Mouse (Mus musculus) hindbrain, embryonic 15.5 days (tissue): ENCODE measurements at regions not wholly inside any gene's neighbourhood (a gene's known extent, or its start where the extent isn't known, plus 50 kb on each side); places are given as distances from the start of the nearest gene placed in this dataset.

ENCODE experiments used
- ATAC-seq: fragments of 200-750 bp; cut with Nextera tagmentation; 2 replicates; pipeline ENCODE4 v1.8.0; 2017; ENCODE audit warnings: low read depth, moderate number of reproducible peaks, moderate TSS enrichment; ENCODE audit not compliant: low FRiP score
- H3K27ac ChIP-seq: fragments of 300-500 bp; sonication (generic); replicated peaks from 2 replicates; pipeline ENCODE4 v1.5.1; 2015; ENCODE audit warnings: mild to moderate bottlenecking, inconsistent platforms
- H3K27me3 ChIP-seq: fragments of 300-500 bp; sonication (generic); 2 replicates; pipeline ENCODE4 v1.6.1; 2015; ENCODE audit warnings: control low read depth, inconsistent platforms
- H3K36me3 ChIP-seq: fragments of 300-500 bp; sonication (generic); 2 replicates; pipeline ENCODE4 v1.6.1; 2015; ENCODE audit warnings: control low read depth, inconsistent platforms
- H3K4me1 ChIP-seq: fragments of 300-500 bp; sonication (generic); replicated peaks from 2 replicates; pipeline ENCODE4 v1.6.1; 2015; ENCODE audit warnings: control low read depth, inconsistent platforms
- H3K4me2 ChIP-seq: fragments of 300-500 bp; sonication (generic); 2 replicates; pipeline ENCODE4 v1.6.1; 2015; ENCODE audit warnings: moderate library complexity, mild to moderate bottlenecking, inconsistent platforms
- H3K4me3 ChIP-seq: fragments of 300-500 bp; sonication (generic); 2 replicates; pipeline ENCODE4 v1.5.1; 2015; ENCODE audit warnings: mild to moderate bottlenecking, inconsistent platforms
- H3K9ac ChIP-seq: fragments of 300-500 bp; sonication (generic); 2 replicates; pipeline ENCODE4 v1.6.1; 2015; ENCODE audit warnings: inconsistent platforms
- H3K9me3 ChIP-seq: fragments of 300-500 bp; sonication (generic); 2 replicates; pipeline ENCODE4 v1.6.1; 2016; ENCODE audit warnings: control low read depth, inconsistent platforms
- WGBS: fragments of 180-500 bp; shearing (Covaris S2); methylation state at CpG from one replicate; pipeline ENCODE4 v1.1.7; 2015; 5-methylcytosine and 5-hydroxymethylcytosine counted together

DNA sequence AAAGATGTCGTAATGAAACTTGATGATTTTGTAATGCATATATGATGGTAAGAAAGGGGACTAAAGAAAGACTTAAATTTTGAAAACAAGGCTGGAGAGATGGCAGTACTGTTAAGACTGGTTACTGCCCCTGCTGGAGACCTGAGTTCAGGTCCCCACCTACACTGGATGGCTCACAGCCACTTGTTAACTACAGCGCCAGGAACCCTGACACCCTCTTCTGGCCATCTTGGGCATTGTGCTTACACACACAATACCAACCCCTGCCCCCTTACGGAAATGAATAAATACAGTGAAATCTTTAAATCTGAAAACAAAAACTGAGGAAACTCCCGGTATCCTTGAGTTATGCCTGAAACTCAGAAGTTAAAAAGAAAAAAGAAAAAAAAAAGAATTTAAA lies 131.7 kb upstream of the Dynlrb2 start:
- WGBS = 88% methylated on average over 4 of the region's 4 CpGs
- ATAC-seq = no peak
- Histone ChIP-seq H3K36me3 (no peaks in the 10 kb centered on the region), H3K4me3 (no peak overlapping the region), H3K9me3 (no peaks in the 10 kb centered on the region), H3K4me1 (no peaks in the 10 kb centered on the region), H3K27ac (no peak overlapping the region), H3K27me3 (0 out of 2 replicates have a peak, but pooled peaks cover 3% of the 10 kb centered on the region), H3K4me2 (no peak overlapping the region), H3K9ac (no peak overlapping the region)

DNA sequence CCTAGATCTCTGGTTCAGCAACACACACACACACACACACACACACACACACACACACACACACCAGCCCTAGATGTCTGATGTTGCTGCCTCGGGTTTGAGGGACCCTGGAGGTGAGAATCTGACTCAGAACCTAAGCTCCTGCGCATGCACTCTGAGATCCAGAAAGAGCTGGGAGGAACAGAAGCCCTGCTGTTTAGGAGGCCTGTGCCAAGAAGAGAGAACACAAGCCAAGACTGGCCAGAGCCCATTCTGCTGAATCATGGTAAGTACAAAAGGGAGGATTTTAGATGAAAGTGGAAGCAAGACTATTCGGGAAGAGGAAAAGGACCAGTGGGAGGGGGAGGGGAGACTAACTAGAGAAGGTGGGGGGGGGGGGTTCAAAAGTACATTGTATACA lies 132.2 kb upstream of the Dynlrb2 start:
- WGBS = 33% methylated on average over 3 of the region's 3 CpGs
- Histone ChIP-seq H3K27me3 (0 out of 2 replicates have a peak, but pooled peaks cover 3% of the 10 kb centered on the region), H3K36me3 (no peaks in the 10 kb centered on the region), H3K9me3 (no peaks in the 10 kb centered on the region), H3K4me2 (no peak overlapping the region), H3K27ac (no peak overlapping the region), H3K4me1 (no peaks in the 10 kb centered on the region), H3K4me3 (no peak overlapping the region), H3K9ac (no peak overlapping the region)
- ATAC-seq = no peak

DNA sequence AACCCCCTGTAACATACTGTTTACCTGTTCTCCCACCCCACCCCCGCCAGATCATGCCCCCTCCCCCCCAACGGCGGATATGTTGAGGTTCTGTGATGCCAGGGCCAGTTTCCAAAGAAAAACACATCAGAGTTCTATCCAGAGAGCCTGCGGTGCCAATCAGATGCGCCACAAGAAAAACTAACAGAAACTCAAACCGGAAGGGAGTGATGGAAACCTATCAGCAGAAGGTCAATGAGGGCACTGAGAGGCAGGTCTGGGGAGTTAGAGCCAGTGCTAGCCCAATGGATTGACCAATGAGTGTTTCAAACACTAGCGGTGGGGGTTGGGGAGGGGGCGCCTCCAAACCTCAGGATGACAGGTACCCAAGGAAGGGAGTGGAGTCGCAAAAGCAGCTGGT lies 132.7 kb upstream of the Dynlrb2 start:
- 83% methylated on average over 9 of the region's 9 CpGs for WGBS

DNA sequence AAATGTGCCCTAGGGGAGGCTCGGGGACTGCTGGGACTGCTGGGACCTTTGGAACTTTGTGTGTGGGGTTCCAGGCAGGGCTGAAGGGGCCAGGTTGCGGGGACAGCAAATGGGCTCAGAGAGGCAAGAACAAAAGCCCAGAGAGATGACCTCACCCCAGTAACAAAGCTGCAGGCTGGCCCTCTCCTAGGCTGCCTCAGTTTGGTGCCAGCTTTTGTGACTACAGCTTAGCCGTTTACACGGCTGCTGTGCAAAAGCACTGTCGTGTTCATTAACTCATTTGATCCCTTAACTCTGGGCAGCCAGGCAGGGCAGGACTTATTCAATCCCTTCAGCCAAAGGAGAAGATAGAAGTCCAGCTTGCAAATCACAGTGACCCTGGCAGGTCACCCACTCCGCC lies 137.3 kb upstream of the Dynlrb2 start:
- H3K4me2 ChIP-seq = no peak overlapping the region
- no peak for ATAC-seq
- H3K9ac ChIP-seq = no peak overlapping the region
- no peaks in the 10 kb centered on the region for H3K36me3 ChIP-seq
- no peaks in the 10 kb centered on the region for H3K9me3 ChIP-seq
- H3K27ac ChIP-seq = no peak overlapping the region
- H3K27me3 ChIP-seq = no peaks in the 10 kb centered on the region
- H3K4me3 ChIP-seq = no peak overlapping the region
- H3K4me1 ChIP-seq = no peaks in the 10 kb centered on the region
- 26% methylated on average over 6 of the region's 6 CpGs for whole genome bisulfite sequencing

More for the DNA sequence above, 132.7 kb upstream of the Dynlrb2 start:
- no peaks in the 10 kb centered on the region for H3K4me1 ChIP-seq
- no peak overlapping the region for H3K4me2 ChIP-seq
- H3K27ac ChIP-seq = no peak overlapping the region
- H3K9me3 ChIP-seq = no peaks in the 10 kb centered on the region
- no peak for ATAC-seq
- H3K36me3 ChIP-seq = no peaks in the 10 kb centered on the region
- no peak overlapping the region for H3K4me3 ChIP-seq
- H3K27me3 ChIP-seq = 0 out of 2 replicates have a peak, but pooled peaks cover 3% of the 10 kb centered on the region
- no peak overlapping the region for H3K9ac ChIP-seq

DNA sequence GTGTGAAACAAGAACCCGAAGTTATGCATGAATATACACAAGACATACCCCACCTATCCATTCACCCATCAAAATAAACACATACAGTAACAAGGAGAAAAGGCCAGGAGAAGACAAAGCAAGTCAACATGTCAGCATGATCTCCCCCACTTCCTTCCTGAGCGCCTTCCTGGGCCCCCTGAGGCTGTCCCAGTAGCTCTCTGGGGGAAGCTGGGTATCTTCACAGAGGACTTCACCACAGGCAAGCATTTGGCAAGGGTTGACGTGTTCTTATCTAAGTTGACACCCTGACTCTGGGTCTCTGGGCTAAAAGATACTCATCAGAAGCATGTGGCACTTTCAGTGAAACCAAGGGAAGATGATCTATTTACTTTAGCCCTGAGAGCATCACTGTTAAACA lies 138.1 kb upstream of the Dynlrb2 start:
- H3K4me3 ChIP-seq = no peak overlapping the region
- no peak overlapping the region for H3K4me2 ChIP-seq
- no peaks in the 10 kb centered on the region for H3K36me3 ChIP-seq
- no peaks in the 10 kb centered on the region for H3K4me1 ChIP-seq
- 89% methylated on average over 3 of the region's 3 CpGs for WGBS
- ATAC-seq = no peak
- H3K9ac ChIP-seq = no peak overlapping the region
- H3K27ac ChIP-seq = no peak overlapping the region
- H3K9me3 ChIP-seq = no peaks in the 10 kb centered on the region
- no peaks in the 10 kb centered on the region for H3K27me3 ChIP-seq

DNA sequence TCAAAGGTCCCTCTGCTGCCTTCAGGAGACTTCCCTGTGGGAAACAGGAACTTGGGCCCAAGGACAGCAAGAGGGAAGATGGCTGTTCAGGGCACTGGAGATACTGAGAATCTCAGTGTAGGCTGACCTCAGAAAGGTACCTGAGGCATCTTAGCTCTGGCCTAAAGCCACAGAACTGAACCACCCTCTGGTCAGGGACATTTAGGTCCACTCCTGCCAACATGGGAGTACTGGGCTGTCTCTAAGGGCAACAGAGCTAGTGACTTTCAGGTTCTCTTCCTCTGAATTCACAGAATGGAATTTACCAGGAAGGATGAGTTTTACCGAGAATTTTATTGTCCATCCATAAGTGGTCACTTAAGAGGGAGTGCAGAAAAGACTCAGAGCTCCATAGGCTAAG lies 140.0 kb upstream of the Dynlrb2 start:
- WGBS = 94% methylated on average over 1 of the region's 1 CpGs
- ATAC-seq = no peak

DNA sequence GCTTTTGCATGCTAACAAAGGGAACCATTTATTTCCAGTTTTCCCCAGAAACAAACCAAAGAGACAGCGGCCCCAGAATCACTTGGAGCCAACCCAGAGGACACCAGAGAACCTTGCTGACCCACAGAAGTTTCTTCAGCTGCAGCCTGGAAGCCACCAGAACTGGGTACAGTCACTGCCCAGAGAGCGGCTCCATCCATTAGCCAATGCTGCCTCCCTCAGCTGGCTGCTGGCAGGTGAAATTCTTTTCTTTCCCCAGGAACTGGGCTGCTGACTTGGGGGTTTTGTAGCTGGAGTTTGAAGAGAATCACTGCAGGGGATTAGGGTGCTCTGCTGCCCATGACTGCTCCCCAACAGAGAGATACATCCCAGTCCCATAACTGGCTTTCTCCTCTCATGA lies 140.6 kb upstream of the Dynlrb2 start:
- Histone ChIP-seq H3K27me3 (no peaks in the 10 kb centered on the region), H3K9me3 (no peaks in the 10 kb centered on the region), H3K9ac (no peak overlapping the region), H3K4me2 (no peak overlapping the region), H3K36me3 (no peaks in the 10 kb centered on the region), H3K27ac (no peak overlapping the region), H3K4me1 (no peaks in the 10 kb centered on the region), H3K4me3 (no peak overlapping the region)
- ATAC-seq = no peak
- WGBS = 75% methylated on average over 2 of the region's 2 CpGs

More for the DNA sequence above, 140.0 kb upstream of the Dynlrb2 start:
- Histone ChIP-seq H3K9me3 (no peaks in the 10 kb centered on the region), H3K27me3 (no peaks in the 10 kb centered on the region), H3K4me3 (no peak overlapping the region), H3K27ac (no peak overlapping the region), H3K36me3 (no peaks in the 10 kb centered on the region), H3K9ac (no peak overlapping the region), H3K4me1 (no peaks in the 10 kb centered on the region), H3K4me2 (no peak overlapping the region)

DNA sequence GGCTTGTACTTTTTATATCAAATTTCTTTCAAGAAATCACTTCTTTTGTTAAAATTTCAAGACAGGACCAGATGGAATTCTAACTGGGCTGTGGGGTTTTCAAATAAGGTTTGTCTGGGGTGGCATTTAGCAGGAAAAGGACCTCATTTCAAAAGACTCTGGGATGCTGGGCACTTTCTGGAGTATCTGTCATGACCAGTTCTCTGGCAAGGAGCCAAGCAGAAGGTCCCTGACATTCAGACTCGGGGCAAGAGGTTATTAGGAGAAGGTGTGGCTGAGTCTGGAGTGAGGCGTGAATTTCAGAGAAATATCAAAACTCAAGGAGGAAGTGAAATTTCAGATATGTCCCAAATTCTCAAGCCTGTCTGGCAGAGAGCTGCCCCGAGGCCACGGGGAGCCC lies 142.4 kb upstream of the Dynlrb2 start:
- Histone ChIP-seq H3K4me3 (no peak overlapping the region), H3K4me2 (no peak overlapping the region), H3K9me3 (no peaks in the 10 kb centered on the region), H3K36me3 (no peaks in the 10 kb centered on the region), H3K4me1 (no peaks in the 10 kb centered on the region), H3K27ac (no peak overlapping the region), H3K9ac (no peak overlapping the region), H3K27me3 (no peaks in the 10 kb centered on the region)
- no peak for ATAC-seq
- 74% methylated on average over 4 of the region's 4 CpGs for WGBS

DNA sequence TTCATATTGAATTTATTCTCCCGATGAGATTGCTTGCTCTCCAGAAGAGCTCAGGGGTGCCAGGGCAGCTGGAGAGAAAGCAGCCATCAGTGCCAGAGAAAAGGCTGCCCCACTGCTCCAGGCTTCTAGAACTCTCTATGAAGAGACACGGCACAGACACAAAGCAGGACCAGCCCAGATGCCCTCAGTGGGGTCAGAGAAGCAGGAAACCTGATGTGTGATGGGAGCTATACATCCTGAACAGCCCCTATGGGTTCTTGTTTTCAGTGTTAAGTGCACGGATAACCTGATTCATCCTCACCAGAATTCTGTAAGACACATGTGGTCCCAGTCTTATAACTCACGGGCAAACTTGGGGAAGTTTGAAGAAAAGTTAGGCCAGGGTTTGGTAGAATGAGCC lies 145.0 kb upstream of the Dynlrb2 start:
- no peak for ATAC-seq
- Histone ChIP-seq H3K27me3 (no peaks in the 10 kb centered on the region), H3K27ac (no peak overlapping the region), H3K4me3 (no peak overlapping the region), H3K4me1 (no peaks in the 10 kb centered on the region), H3K9me3 (no peaks in the 10 kb centered on the region), H3K9ac (no peak overlapping the region), H3K4me2 (no peak overlapping the region), H3K36me3 (no peaks in the 10 kb centered on the region)
- WGBS = 78% methylated on average over 4 of the region's 4 CpGs

DNA sequence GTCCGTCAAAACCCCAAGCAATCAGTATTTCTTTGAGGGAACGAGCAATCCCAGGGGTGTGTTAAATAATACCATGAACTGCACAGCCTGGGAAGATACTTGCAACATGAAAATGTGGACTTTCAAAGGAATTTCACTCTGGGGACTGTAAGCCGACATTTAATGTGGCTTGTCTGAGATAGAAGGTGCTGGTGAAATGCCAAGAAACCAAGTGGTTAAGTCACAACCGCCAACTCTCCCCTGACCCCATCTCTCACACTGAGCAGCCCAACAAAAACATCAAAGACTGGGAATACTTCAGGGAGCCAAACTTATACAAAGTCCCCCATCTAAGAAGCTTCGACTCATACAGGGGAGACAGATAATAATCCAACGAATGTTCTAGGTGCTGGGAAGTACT lies 150.0 kb upstream of the Dynlrb2 start:
- ATAC-seq = no peak
- Histone ChIP-seq H3K27me3 (no peaks in the 10 kb centered on the region), H3K9me3 (no peaks in the 10 kb centered on the region), H3K4me1 (no peaks in the 10 kb centered on the region), H3K27ac (no peak overlapping the region), H3K36me3 (no peaks in the 10 kb centered on the region), H3K4me3 (no peak overlapping the region), H3K9ac (no peak overlapping the region), H3K4me2 (no peak overlapping the region)
- WGBS = 72% methylated on average over 6 of the region's 6 CpGs

DNA sequence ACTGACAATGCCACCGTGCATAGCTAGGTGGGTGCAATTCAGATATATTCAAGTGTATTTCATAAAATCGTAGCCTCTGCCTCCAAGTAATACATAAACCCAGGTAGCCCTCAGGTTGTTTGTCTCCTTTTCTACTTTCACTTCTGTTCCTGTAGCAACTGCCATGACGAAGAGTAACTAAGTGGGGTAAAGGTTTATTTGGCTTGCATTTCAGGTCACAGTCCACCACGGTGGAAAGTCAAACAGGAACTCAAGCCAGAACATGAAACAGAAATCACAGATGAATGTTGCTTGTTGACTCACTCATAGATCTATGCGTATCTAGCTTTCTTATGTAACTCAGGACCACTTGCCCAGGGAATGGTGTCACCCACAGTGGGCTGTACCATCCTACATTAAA lies 150.9 kb upstream of the Dynlrb2 start:
- 95% methylated on average over 5 of the region's 5 CpGs for WGBS
- ATAC-seq = no peak
- H3K36me3 ChIP-seq = no peaks in the 10 kb centered on the region
- no peak overlapping the region for H3K9ac ChIP-seq
- H3K27ac ChIP-seq = no peak overlapping the region
- H3K4me2 ChIP-seq = no peak overlapping the region
- H3K27me3 ChIP-seq = no peaks in the 10 kb centered on the region
- no peaks in the 10 kb centered on the region for H3K9me3 ChIP-seq
- H3K4me1 ChIP-seq = no peaks in the 10 kb centered on the region
- H3K4me3 ChIP-seq = no peak overlapping the region

DNA sequence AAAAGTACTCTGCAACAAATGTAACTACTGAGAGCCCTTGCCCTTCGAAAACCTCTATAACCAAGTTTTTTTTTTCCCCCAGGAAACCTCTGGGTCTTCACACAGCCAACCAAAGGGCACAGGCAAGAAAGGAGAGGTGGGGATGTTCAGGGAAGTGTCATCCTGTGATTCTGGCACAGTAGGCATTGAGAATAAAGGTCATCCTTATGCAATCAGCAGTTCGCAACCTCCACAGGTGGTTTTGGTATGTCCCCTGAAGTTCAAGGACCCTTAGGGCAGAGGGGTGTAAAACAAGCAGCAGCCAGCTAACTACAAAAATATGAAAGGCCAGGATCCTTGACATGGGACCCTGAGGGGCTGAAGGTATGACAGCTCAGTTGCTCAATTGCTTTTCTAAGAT lies 152.1 kb upstream of the Dynlrb2 start:
- ATAC-seq = no peak
- no peak overlapping the region for H3K9ac ChIP-seq
- 95% methylated on average over 2 of the region's 2 CpGs for WGBS

DNA sequence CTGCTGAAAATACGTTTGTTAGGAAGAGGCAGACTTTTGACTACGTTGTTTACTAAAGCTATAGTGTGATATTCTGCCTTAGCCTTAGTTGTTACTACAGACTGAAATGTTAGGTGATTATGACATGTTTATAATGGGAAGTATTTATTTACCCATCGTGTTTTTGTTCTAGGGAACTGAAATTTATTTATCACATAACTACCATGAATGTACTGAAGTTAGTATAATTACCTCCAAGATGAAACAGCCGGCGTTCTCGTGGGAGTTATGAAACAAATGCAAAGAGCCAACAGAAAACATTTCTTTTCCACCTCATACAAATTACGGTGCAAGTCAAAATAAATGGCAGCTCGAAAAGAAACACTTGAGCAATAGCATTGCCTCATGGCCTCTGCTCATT lies 155.8 kb upstream of the Dynlrb2 start:
- Histone ChIP-seq H3K9me3 (no peaks in the 10 kb centered on the region), H3K4me2 (no peak overlapping the region), H3K36me3 (no peaks in the 10 kb centered on the region), H3K9ac (no peak overlapping the region), H3K4me3 (no peak overlapping the region), H3K27ac (no peak overlapping the region), H3K4me1 (no peaks in the 10 kb centered on the region), H3K27me3 (no peaks in the 10 kb centered on the region)
- ATAC-seq = no peak
- WGBS = 80% methylated on average over 8 of the region's 8 CpGs

More for the DNA sequence above, 152.1 kb upstream of the Dynlrb2 start:
- no peaks in the 10 kb centered on the region for H3K27me3 ChIP-seq
- H3K4me3 ChIP-seq = no peak overlapping the region
- no peaks in the 10 kb centered on the region for H3K36me3 ChIP-seq
- H3K4me1 ChIP-seq = no peaks in the 10 kb centered on the region
- no peak overlapping the region for H3K4me2 ChIP-seq
- H3K27ac ChIP-seq = no peak overlapping the region
- no peaks in the 10 kb centered on the region for H3K9me3 ChIP-seq
